Mouse (Mus musculus) layer of hippocampus, postnatal 10 days (tissue): ENCODE results near the gene Gfra4. TPM values are rescaled to one million over a fixed set of nuclear protein-coding genes. Genes with fewer than 3 reads are reported as not detected.
A peak's percentile ranks its signal among the peaks of the same experiment; 100 is the strongest.
"Not testable (repeated sequence)": the region's sequence is repeated elsewhere in the genome, so short reads cannot be mapped to it uniquely, and the experiment has no call there.

Experiments used
- DNase-seq, 2 experiments: peaks; one replicate each; pipeline ENCODE4 v3.0.0; 2021; ENCODE audit warnings: low spot score in 2 of 2
- total RNA-seq, 2 experiments: library from RNA; stranded (reverse); gene quantifications; 2 replicates each; pipeline ENCODE4 v1.2.3; 2021

The Gfra4 gene
- total RNA-seq, 2 experiments from 2014 or later, result 38.7 to 40.0 TPM

DNA sequence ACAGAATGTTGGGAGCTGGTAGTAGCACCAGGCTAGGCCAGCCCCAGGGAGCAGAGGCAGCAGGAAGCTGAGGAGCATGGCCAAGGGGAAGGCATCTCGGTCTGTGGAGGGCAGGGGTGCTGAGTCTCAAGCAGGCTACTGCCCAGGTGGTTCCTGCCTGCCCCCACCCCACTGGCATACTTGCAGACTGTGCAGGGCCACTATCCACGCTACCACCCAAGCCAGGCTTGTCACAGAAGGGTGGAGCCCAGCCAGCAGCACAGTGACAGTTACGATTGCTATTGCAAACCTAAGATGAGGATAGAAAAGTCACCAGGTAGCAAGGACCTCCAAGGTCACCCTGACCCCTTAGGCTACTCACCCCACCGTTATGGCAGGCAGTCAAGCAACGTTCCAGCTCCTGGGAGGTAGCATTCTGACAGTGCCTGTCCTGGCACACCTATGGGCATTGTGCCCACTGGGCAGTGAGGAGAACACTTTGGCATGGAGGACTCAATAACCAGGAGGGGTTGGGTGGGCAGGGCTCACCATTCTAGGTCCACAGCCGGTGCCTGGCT, 10.1 kb upstream of the Gfra4 start:
- DNase-seq, result no peak

GRCm38 (mm10) chr2:131052043-131052442, 9.2 kb upstream of the Gfra4 start:
- DNase-seq, result no peak

DNA sequence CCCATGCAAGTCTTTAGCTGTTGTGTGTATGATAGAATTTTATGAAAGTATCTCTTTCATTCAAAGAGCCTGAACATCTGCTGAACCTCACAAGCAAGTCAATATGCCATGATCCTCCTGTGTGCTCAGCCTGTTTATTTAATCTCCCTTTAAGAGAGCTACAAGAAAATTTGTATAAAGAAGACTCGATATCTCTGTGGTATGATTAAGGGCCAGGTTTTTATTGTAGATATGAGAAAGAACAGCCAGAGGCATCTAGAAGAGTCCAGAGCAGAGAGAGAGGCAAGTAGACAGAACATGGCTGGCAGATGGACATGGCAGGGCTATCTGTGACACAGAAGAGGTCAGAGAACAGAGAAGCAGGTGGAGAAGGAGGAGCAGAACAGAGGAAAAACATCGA, 3.1 kb upstream of the Gfra4 start:
- no peak for DNase-seq

DNA sequence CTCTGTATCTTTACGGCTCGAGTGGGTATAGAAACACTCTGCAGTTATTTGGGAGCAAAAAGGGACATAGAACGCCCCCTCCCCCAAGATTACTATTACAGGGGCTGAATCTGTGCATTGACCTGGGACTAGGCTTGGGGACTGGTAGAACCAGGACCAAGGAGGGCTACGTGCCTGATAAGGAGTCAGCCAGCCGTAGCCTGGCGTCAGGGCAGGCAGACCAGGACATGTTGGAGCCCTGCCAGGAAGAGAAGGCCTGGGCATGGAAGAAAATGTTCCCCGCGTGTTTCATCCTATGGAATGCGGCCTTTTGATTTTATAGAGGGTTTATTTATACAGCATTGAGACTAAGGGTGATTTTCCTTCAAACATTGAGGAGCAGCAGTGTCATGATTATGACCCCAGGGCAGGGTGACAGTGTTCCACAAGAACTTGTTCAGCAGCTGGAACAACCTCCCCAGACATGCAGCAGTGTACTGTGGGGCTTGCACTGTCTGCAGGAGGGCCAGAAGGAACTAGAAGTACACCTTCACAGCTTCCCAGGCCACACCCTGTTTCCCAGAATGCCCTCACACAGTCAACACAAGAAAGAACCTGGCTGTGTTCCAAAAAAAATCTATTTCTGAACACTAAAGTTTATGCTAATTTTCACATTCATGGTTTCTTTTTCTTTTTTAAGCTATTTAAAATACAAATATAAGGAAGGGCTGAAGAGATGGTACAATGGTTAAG, 2.3 kb upstream of the Gfra4 start:
- DNase-seq, result no peak

GRCm38 (mm10) chr2:131044354-131044852, 1.5 kb upstream of the Gfra4 start:
- no peak for DNase-seq

- peak; percentile 66 to 81 for DNase-seq
Measured at GRCm38 (mm10) chr2:131040854-131041825, 1.7 kb downstream of the Gfra4 start.

GRCm38 (mm10) chr2:131038675-131039074, 4.2 kb downstream of the Gfra4 start:
- no peak for DNase-seq

- no peak for DNase-seq
Measured at GRCm38 (mm10) chr2:131038197-131038596, 4.7 kb downstream of the Gfra4 start.

DNA sequence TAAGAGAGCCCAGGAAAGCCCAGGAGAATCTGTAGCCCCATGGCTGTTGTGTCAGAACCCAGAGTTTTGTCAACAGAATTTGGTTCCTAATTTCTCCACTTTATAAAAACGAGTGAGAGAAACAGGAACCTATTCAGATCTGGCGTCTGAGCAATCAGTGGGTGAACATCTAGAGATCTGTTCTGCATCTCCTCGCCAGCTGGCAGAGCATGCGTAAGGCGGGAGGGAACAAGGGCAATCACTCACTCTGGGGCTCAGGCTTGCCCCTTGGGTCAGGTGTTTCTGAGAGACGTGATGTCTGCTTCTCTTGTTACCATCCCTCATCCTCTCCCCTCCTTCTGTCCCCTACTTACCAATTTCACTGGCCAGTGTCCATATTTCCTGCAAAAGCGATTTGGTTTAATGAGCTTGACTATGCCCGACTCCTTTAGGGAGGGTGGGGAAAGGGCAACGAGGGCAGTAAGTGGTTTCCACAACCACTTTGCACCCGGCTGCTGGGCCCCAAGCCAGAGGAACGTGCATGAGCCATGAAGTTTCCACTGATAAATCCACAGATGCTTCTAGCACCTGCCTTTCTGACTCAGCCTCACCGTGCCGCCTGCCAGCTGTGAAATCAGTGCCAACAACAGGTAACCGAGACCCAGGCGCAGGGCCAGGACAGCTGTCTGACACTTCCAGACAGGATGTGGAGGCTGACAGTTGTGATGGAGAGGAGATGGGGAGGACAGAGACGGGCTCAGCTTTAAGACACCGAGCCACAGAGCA, 5.5 kb downstream of the Gfra4 start:
- peak; percentile 39 to 51 for DNase-seq

DNA sequence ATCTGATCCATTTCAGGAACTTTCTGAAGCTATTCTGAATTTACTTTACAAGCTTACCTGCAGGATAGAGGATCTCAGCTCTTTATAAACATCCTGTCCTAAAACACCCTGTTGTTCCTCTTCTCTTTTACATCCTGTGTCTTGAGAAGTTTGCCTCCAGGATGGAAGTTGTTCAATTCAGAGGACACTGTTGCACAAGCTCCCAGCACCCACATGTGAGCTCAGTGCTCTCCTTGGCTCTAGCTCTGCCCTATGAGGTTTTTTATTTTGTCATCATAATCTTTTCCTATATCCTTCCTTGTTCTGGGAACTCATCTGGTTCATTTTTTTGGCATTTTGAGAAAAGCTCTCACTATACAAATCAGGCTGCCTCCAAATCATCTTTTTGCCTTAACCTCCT, 6.1 kb downstream of the Gfra4 start:
- no peak for DNase-seq

DNA sequence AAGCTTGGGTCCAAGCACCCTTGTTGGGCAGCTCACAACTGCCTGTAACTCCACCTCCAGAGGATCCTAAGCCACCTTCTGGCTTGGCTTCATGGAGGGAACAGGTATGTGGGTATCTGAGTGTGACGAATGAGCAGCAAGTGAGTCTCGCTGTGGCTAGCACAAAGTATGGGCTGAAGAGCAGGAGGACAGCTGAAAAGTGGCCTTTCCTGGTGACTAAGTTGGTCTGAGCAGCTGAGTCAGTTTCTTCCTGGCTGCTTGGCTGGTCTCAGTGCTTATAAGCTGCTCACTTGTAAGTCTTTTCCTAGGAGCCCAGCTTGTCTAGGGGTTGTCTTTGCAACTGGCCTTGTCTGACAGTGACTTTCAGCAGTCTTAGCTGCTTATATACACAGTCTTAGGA, 6.5 kb downstream of the Gfra4 start:
- no peak for DNase-seq

DNA sequence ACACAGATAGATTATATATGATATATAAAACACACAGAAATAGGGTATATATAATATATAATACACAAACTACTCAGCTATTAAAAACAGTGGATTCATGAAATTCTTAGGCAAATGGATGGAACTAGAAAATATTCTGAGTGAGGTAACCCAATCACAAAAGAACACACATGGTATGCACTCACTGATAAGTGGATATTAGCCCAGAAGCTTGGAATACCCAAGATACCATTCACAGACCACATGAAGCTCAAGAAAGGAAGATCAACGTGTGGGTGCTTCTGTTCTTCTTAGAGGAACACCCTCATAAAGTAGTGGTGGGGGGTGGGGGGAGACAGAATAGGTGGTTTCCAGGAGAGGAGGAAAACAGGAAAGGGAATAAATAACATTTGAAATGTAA, 11.5 kb downstream of the Gfra4 start:
- not testable (repeated sequence) for DNase-seq

DNA sequence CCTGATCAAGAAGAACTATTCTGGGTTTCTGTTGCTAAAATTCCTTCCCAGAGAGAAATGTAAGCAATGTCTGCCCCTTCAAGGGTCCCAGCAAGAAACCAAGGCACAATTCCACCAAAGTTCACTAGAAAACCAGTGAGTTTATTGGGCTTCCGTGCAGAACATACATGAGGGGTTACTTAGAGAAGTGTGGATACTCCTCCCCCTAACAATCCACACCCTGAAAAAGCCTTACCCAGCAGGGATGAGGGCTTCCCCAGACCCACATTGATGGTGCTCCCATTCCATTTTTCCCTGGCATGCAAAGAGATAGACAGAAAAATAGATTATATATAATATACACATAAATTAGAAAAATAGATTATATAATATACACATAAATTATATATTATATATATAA, 11.9 kb downstream of the Gfra4 start:
- no peak for DNase-seq

GRCm38 (mm10) chr2:131030561-131030960, 12.3 kb downstream of the Gfra4 start:
- DNase-seq, result no peak

GRCm38 (mm10) chr2:131029065-131029935, 13.6 kb downstream of the Gfra4 start:
- DNase-seq, result no peak

DNA sequence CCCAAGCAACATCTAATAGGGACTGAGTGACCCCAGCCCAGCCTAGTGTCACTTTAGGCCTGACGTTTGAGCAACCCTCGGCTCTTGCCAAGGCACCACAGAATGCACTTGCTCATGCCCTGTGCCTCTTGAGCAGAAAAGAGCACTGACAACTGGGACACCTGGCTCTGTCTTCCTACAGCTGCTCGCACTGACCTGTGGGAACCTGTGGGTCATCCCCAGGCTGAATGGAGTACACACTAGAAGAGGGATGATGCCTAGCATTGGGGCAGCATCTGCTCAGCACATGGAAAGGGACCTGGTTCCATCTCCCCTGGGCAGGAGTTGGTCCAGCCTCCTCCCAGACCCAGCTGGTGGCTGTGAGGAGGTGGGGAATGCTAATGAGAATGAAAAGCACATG, 15.9 kb downstream of the Gfra4 start:
- DNase-seq, result no peak

DNA sequence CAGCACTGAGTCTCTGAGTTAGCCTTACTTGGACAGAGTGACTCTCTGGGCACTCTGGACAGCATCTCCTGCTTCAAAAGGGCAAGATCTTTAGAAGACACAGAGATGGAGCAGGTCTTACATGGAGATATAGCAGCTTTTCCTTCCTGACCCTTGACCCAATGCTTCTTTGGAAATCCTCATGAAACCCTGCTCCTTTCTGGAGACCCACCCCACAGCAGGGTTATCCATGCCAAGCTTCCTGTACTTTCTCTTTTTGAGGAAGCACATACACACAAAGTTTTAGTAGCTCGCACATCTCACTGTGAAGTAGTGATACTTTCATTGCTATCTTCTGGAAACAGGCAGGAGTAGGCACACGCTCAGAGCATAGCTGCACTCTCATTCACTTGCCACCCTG, 17.7 kb downstream of the Gfra4 start:
- DNase-seq, result no peak

DNA sequence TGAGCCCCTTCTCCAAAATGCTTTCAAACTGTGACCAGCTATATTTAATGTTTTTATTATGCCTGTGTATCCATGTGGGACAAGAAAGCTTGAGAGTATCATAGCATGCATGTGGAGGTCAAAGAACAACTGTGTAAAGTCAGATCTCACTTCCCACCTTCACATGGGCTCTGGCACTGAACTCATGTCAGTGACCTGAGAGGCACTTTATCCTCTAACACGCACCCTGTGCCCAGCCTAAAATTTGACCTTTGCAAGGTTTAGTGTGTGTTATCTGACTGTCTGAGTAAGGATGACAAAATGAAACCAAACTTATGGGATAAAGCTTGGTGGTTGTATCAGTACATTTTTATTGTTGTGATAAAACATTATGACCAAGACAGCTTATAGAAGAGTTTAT, 32.3 kb downstream of the Gfra4 start:
- DNase-seq, result no peak

GRCm38 (mm10) chr2:131009123-131009522, 33.8 kb downstream of the Gfra4 start:
- no peak for DNase-seq

DNA sequence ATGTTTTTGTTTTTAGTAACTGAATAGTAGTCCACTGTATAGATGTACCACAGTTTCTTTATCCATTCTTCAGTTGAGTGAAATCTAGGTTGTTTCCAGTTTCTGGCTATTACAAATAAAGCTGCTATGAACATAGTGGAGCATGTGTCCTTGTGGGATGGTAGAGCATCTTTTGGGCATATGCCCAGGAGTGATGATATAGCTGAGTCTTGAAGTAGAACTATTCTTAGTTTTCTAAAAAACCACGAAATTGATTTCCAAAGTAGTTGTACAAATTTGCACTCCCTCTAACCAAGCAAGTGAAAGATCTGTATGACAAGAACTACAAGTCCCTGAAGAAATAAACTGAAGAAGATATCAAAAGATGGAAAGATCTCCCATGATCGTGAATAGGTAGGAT, 50.1 kb downstream of the Gfra4 start:
- DNase-seq, result no peak
